Mouse (Mus musculus) urinary bladder, adult 18-20 months (tissue): ENCODE measurements around the gene Ifrd2.

Source experiments
- DNase-seq, 2 experiments: peaks; one replicate each; pipeline ENCODE4 v3.0.0; 2022; ENCODE audit warnings: low spot score in 2 of 2, mixed read lengths in 2 of 2

The Ifrd2 gene

GRCm38 (mm10) chr9:107620954-107621353 is 33.5 kb downstream of the Ifrd2 start:
- no peak for DNase-seq

- no peak for DNase-seq
Measured at GRCm38 (mm10) chr9:107624539-107624938, 37.1 kb downstream of the Ifrd2 start.

GRCm38 (mm10) chr9:107624951-107625350 is 37.5 kb downstream of the Ifrd2 start:
- no peak for DNase-seq

- DNase-seq = no peak
Measured at GRCm38 (mm10) chr9:107625351-107626128, 38.1 kb downstream of the Ifrd2 start.

- DNase-seq = no peak
Measured at GRCm38 (mm10) chr9:107626158-107626843, 38.9 kb downstream of the Ifrd2 start.

- DNase-seq = no peak
Measured at GRCm38 (mm10) chr9:107626844-107627277, 39.4 kb downstream of the Ifrd2 start.

GRCm38 (mm10) chr9:107627387-107628255 is 40.2 kb downstream of the Ifrd2 start:
- no peak for DNase-seq

- no peak for DNase-seq
Measured at GRCm38 (mm10) chr9:107628721-107629410, 41.4 kb downstream of the Ifrd2 start.

GRCm38 (mm10) chr9:107629411-107629730 is 41.9 kb downstream of the Ifrd2 start:
- DNase-seq = no peak

GRCm38 (mm10) chr9:107629901-107630425 is 42.5 kb downstream of the Ifrd2 start:
- no peak for DNase-seq

- no peak for DNase-seq
Measured at GRCm38 (mm10) chr9:107630576-107630975, 43.1 kb downstream of the Ifrd2 start.

- no peak for DNase-seq
Measured at GRCm38 (mm10) chr9:107631311-107631826, 43.9 kb downstream of the Ifrd2 start.

GRCm38 (mm10) chr9:107631861-107632260 is 44.4 kb downstream of the Ifrd2 start:
- no peak for DNase-seq

GRCm38 (mm10) chr9:107632478-107632877 is 45.0 kb downstream of the Ifrd2 start:
- DNase-seq = no peak

GRCm38 (mm10) chr9:107633091-107633660 is 45.7 kb downstream of the Ifrd2 start:
- peak; percentile 74 to 80 for DNase-seq

- no peak for DNase-seq
Measured at GRCm38 (mm10) chr9:107633661-107634405, 46.4 kb downstream of the Ifrd2 start.

GRCm38 (mm10) chr9:107634406-107635278 is 47.2 kb downstream of the Ifrd2 start:
- no peak for DNase-seq

- DNase-seq = peak; percentile 92 to 97
Measured at GRCm38 (mm10) chr9:107635279-107636028, 48.0 kb downstream of the Ifrd2 start, which contains the start of gene Gnai2. Gene Gnai2, minus strand, starts transcription at chr9:107635367.
